Mouse (Mus musculus) ES-Bruce4 (cell line): ENCODE measurements at regions not wholly inside any gene's neighbourhood (a gene's known extent, or its start where the extent isn't known, plus 50 kb on each side); places are given as distances from the start of the nearest gene placed in this dataset.
A peak's percentile ranks its signal among the peaks of the same experiment; 100 is the strongest.

ENCODE experiments used
- CTCF ChIP-seq: IDR thresholded peaks from one replicate; pipeline ENCODE4 v1.8.1; 2011; ENCODE audit warnings: low read depth, low read length
- EP300 ChIP-seq: IDR thresholded peaks from 2 replicates; pipeline ENCODE4 v1.6.1; 2011; ENCODE audit warnings: low read depth, low read length; ENCODE audit not compliant: insufficient read depth
- POLR2A ChIP-seq: IDR thresholded peaks from one replicate; pipeline ENCODE4 v1.8.1; 2011; ENCODE audit warnings: low read length; ENCODE audit not compliant: insufficient read depth

GRCm38 (mm10) chr1:121842381-121843075 lies 274.7 kb upstream of the Ddx18 start:
- TF ChIP-seq CTCF = no peak
- no peak for TF ChIP-seq POLR2A
- TF ChIP-seq EP300 = peak; percentile 67; the same call in 1 of the 2 replicates
